Mouse (Mus musculus) limb, embryonic 14.5 days (tissue): ENCODE results near the gene Erich3. TPM values are rescaled to one million over a fixed set of nuclear protein-coding genes. Genes with fewer than 3 reads are reported as not detected.

Source experiments
- ATAC-seq: fragments of 200-750 bp; cut with Nextera tagmentation; 2 replicates; pipeline ENCODE4 v1.8.0; 2017; ENCODE audit warnings: low read depth, moderate number of reproducible peaks, moderate TSS enrichment; ENCODE audit not compliant: low FRiP score
- DNase-seq: peaks from one replicate; pipeline ENCODE4 v3.0.0-alpha.2; 2015; ENCODE audit warnings: low spot score
- H3K27ac ChIP-seq: fragments of 300-500 bp; sonication (generic); replicated peaks from 2 replicates; pipeline ENCODE4 v1.5.1; 2014; ENCODE audit warnings: low read depth, mild to moderate bottlenecking, low read length, moderate library complexity, mixed read lengths
- H3K27me3 ChIP-seq: fragments of 300-500 bp; sonication (generic); 2 replicates; pipeline ENCODE4 v1.6.1; 2014; ENCODE audit warnings: low read length, mixed read lengths; ENCODE audit not compliant: control insufficient read depth, insufficient read depth
- H3K36me3 ChIP-seq: fragments of 300-500 bp; sonication (generic); 2 replicates; pipeline ENCODE4 v1.6.1; 2014; ENCODE audit warnings: mild to moderate bottlenecking, low read length, moderate library complexity, mixed read lengths; ENCODE audit not compliant: control insufficient read depth, insufficient read depth
- H3K4me1 ChIP-seq: fragments of 300-500 bp; sonication (generic); 2 replicates; pipeline ENCODE4 v1.6.1; 2014; ENCODE audit warnings: antibody characterized with exemption, low read length, mixed read lengths; ENCODE audit not compliant: control insufficient read depth, insufficient read depth
- H3K4me2 ChIP-seq: fragments of 300-500 bp; sonication (generic); replicated peaks from 2 replicates; pipeline ENCODE4 v1.6.1; 2014; ENCODE audit warnings: low read depth, mild to moderate bottlenecking, low read length, moderate library complexity; ENCODE audit not compliant: severe bottlenecking
- H3K4me3 ChIP-seq: fragments of 300-500 bp; sonication (generic); replicated peaks from 2 replicates; pipeline ENCODE4 v1.5.1; 2014; ENCODE audit warnings: low read length
- H3K9ac ChIP-seq: fragments of 300-500 bp; sonication (generic); 2 replicates; pipeline ENCODE4 v1.6.1; 2014; ENCODE audit warnings: mild to moderate bottlenecking, low read depth, low read length, moderate library complexity; ENCODE audit not compliant: severe bottlenecking
- H3K9me3 ChIP-seq: fragments of 300-500 bp; sonication (generic); 2 replicates; pipeline ENCODE4 v1.6.1; 2016; ENCODE audit warnings: low read length; ENCODE audit not compliant: control insufficient read depth
- POLR2A ChIP-seq: fragments of 200-500 bp; IDR thresholded peaks from 2 replicates; pipeline ENCODE4 v1.8.0; 2012; ENCODE audit warnings: inconsistent platforms, mild to moderate bottlenecking, moderate library complexity, borderline replicate concordance; ENCODE audit not compliant: insufficient read depth, insufficient read length; ENCODE audit errors: extremely low read depth
- WGBS: fragments of 180-500 bp; shearing (Covaris S2); extraction: QIAGEN DNeasy Blood & Tissue Kit; methylation state at CpG from one replicate; pipeline ENCODE4 v1.1.7; 2014; 5-methylcytosine and 5-hydroxymethylcytosine counted together
- polyA plus RNA-seq, 2 experiments: library from polyadenylated mRNA; depleted of rRNA in 1 of 2; stranded (reverse) in 1 of 2; unstranded in 1 of 2; fragments of >200 nt; fragmentation: Nextera tagmentation in 1 of 2; extraction: Ambion mirVana in 1 of 2; gene quantifications; 2 replicates each; pipeline versions ENCODE4 v1.2.1 to v1.2.3; 2012 to 2014

The Erich3 gene
- polyA plus RNA-seq, 2 experiments = 0.45 to 0.53 TPM

DNA sequence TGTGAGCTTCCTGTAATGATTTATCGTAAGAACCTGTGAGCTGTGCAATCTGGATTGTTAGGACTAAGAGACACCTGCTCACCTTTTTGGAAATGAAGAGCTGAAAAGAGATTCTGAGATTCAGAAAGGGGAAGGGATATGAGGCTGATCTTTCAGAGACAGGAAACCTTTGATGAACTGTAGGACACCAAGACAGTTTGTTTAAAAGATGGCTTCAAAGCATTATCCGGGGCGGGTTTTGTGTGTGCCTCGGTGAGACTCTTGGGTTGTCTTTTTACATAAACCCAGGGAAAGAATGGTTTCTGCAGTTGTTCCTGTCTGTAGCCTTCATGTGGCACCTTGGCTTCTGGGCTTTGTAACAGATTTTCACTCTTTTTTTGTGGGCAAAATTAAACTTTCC, 30.2 kb downstream of the Erich3 start:
- no peak for DNase-seq

DNA sequence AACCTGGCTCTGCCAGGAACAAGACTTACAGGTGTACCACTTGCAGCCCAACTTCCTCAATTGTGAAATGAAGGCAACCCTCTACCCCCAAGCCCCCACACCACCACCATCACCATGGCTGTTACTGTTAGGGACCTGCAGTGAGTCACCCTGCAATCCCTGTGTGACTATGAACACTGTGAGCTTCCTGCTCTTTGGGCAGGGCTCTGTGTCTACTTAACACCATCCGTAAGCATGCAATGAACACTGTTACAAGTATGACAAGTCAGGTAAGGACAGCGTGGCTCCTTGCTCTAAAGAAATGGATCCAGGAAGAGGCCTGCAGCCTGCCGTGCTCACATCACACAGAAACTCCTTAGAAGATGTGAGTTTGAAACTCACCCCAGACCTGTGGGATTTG, 33.0 kb downstream of the Erich3 start:
- no peak for ATAC-seq

More for the DNA sequence above, 30.2 kb downstream of the Erich3 start:
- Histone ChIP-seq H3K27me3 (no peaks in the 10 kb centered on the region), H3K36me3 (no peaks in the 10 kb centered on the region), H3K4me1 (peaks cover 12% of the 10 kb centered on the region; the same call in 1 of the 2 replicates), H3K9me3 (no peaks in the 10 kb centered on the region), H3K4me3 (no peak overlapping the region), H3K9ac (no peak overlapping the region), H3K4me2 (no peak overlapping the region), H3K27ac (no peak overlapping the region)
- TF ChIP-seq POLR2A = no peak
- ATAC-seq = no peak
- 72% methylated on average over 4 of the region's 4 CpGs for WGBS

DNA sequence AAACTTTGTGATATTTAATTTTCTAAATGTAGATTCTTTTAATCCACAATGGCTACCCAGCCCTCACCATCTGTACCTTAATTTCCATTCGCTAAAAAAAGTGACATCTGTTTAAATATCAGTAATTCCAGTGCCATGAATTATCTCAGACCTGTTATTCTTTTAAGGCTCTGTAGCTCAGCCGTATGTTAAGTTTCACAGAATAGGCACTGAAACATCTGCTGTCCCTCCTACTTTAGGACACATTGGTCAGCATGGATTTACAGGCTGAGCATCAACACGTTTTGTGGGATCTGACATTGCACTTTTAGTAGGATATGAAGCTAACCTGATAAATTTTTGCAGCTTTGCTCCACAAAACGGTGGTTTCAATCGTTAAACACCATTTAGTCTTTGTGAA, 35.2 kb downstream of the Erich3 start:
- H3K9ac ChIP-seq = no peak overlapping the region
- WGBS = 21% methylated on average over 5 of the region's 5 CpGs
- ATAC-seq = no peak

More for the DNA sequence above, 33.0 kb downstream of the Erich3 start:
- WGBS = 81% methylated on average over 3 of the region's 3 CpGs
- Histone ChIP-seq H3K4me1 (peaks cover 12% of the 10 kb centered on the region; the same call in 1 of the 2 replicates), H3K27me3 (no peaks in the 10 kb centered on the region), H3K9ac (no peak overlapping the region), H3K4me2 (no peak overlapping the region), H3K9me3 (no peaks in the 10 kb centered on the region), H3K36me3 (no peaks in the 10 kb centered on the region), H3K4me3 (no peak overlapping the region), H3K27ac (no peak overlapping the region)
- no peak for TF ChIP-seq POLR2A
- DNase-seq = no peak

DNA sequence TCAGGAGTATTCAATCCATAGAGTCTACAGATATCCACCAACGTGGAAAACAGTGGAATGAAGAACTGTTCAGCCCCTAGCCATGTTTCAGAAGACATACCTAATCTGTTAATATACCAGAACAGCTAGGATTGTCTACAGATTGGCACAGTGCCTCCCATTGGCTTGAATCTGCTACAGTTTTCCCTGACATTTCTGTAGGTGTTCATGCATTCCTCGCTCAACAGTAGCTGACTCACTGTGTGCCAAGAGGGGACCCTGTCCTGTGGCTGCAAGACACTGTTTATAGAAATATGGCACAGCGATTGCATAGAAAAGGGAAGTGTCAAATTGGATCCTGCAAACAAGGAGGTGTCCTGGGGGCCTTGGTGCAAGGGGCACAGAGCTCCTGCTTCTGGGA, 36.6 kb downstream of the Erich3 start:
- ATAC-seq (no peak), DNase-seq (no peak)
- Histone ChIP-seq H3K27ac (no peak overlapping the region), H3K27me3 (no peaks in the 10 kb centered on the region), H3K36me3 (no peaks in the 10 kb centered on the region), H3K4me3 (no peak overlapping the region), H3K4me1 (peaks cover 7% of the 10 kb centered on the region; the same call in 1 of the 2 replicates), H3K4me2 (no peak overlapping the region), H3K9ac (no peak overlapping the region), H3K9me3 (no peaks in the 10 kb centered on the region)
- no peak for TF ChIP-seq POLR2A
- WGBS = 81% methylated on average over 3 of the region's 3 CpGs

More for the DNA sequence above, 35.2 kb downstream of the Erich3 start:
- Histone ChIP-seq H3K27me3 (no peaks in the 10 kb centered on the region), H3K9me3 (no peaks in the 10 kb centered on the region), H3K4me2 (no peak overlapping the region), H3K4me1 (peaks cover 12% of the 10 kb centered on the region; the same call in 1 of the 2 replicates), H3K27ac (no peak overlapping the region), H3K4me3 (no peak overlapping the region), H3K36me3 (no peaks in the 10 kb centered on the region)
- DNase-seq = no peak
- TF ChIP-seq POLR2A = no peak

DNA sequence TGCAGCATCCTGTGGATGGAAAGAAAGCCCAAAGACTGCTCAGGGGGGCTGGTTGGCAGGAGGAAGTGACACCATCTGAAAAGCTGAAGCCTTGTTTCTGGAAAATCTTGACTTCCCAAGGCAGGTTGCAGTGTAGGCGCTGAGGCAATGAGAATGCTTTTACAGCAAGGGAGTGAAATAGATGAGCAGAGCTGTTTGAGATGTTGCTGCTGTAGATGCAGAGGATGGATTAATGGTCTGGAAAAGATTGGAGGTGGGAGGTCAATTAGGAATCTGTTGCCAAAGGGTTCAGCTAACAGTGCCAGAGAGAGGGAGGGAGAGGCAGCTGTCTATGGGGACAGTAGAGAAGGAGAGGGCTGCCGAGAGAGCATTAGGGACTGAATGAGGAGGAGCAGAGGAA, 37.1 kb downstream of the Erich3 start:
- H3K36me3 ChIP-seq = no peaks in the 10 kb centered on the region
- 50% methylated on average over 2 of the region's 2 CpGs for WGBS

DNA sequence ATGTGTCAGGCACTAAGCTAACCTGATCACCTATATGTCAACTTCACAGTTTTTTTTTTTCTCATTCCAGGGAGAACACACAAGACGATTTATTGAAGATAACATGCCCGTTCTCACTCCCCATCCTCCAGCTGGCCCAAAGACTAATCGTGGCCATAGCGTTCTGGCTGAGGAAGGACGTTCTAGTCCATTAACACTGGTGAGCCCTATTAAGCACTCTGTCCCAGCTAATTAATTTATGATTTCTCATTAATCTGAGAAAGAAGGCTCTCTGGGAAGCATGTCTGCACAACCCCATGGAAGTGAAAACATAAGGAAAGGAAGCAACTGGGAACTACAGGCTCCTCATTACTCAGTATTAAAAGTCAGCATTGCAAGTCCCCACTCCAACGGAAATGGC, 41.1 kb downstream of the Erich3 start:
- H3K27me3 ChIP-seq = no peaks in the 10 kb centered on the region
- H3K9ac ChIP-seq = no peak overlapping the region
- H3K4me2 ChIP-seq = no peak overlapping the region
- no peak overlapping the region for H3K27ac ChIP-seq
- ATAC-seq (no peak), DNase-seq (no peak)
- H3K9me3 ChIP-seq = no peaks in the 10 kb centered on the region
- no peaks in the 10 kb centered on the region for H3K4me1 ChIP-seq
- H3K36me3 ChIP-seq = no peaks in the 10 kb centered on the region
- no peak for TF ChIP-seq POLR2A
- no peak overlapping the region for H3K4me3 ChIP-seq
- 35% methylated on average over 6 of the region's 6 CpGs for WGBS

More for the DNA sequence above, 37.1 kb downstream of the Erich3 start:
- no peak for ATAC-seq
- TF ChIP-seq POLR2A = no peak
- no peak overlapping the region for H3K27ac ChIP-seq
- no peak for DNase-seq
- no peak overlapping the region for H3K4me3 ChIP-seq
- no peak overlapping the region for H3K9ac ChIP-seq
- H3K4me1 ChIP-seq = peaks cover 3% of the 10 kb centered on the region; the same call in 1 of the 2 replicates
- H3K9me3 ChIP-seq = no peaks in the 10 kb centered on the region
- no peaks in the 10 kb centered on the region for H3K27me3 ChIP-seq
- H3K4me2 ChIP-seq = no peak overlapping the region
